Comparison of ENCODE assay signal across 8 mouse cellular contexts in the genomic region with DNA sequence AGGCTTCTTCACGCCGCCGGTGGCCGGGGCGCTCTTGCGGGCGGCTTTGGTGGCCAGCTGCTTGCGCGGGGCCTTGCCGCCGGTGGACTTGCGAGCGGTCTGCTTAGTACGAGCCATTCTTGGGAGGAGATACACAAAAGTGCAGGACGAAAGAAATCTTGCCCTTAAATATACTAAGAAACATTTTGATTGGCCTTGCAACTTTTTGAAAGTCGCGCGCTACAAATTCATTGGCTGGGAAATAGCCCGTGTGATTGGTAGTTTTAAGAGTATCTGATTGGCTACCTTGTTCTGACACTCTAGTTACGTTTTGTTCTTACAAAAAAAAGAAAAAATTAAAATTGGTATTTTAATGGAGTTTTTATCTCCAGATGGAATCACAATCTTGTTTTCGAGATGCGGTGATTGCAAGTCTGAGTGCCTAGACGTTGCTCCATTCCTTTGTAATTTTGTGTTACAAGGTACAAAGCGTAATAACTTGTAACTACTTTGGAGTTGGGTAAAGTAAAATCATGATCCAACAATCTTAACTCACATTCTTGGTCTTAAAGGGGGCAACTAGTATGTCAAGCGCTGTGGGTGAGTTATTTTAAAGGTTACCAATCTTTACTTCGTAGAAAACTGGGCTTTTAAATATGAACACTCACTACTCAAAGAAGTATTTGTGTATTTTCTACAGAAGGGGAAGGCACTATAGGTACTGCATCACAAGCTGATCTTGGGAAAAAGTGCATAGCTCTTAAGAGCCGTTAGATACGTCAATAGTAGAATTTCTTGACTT. TPM values are rescaled to one million over a fixed set of nuclear protein-coding genes. Genes with fewer than 3 reads are reported as not detected.
DNase-seq lines count a peak whose midpoint lies in the region; ATAC-seq and TF ChIP-seq lines count a peak whose summit lies in the region.

A gene (minus strand): TSS at position 222 of the 781 bp plus-strand sequence.

- no peaks in the 10 kb centered on the region for H3K27me3 ChIP-seq in forebrain, embryonic 14.5 days (replicated peaks; ENCODE audit: control insufficient read depth, insufficient read depth, low read length)
- H3K27me3 ChIP-seq in lung, embryonic 14.5 days (ENCODE audit: insufficient read depth, low read length): no peaks in the 10 kb centered on the region

- in situ Hi-C loops in ES-E14 (cut with MboI; ENCODE audit: low sequenced_read_pairs in 2 of 2, unreplicated experiment in 2 of 2): loop anchor here in 1 of 2 experiments (10.0 kb wide), 2 partner anchors 191 to 1711 kb away; a partner anchor contains a TSS

- H3K9me3 ChIP-seq in ES-E14 (ENCODE audit: control insufficient read depth, insufficient read depth, low read depth, low read length): no peaks in the 10 kb centered on the region
- no peaks in the 10 kb centered on the region for H3K9me3 ChIP-seq in forebrain, embryonic 14.5 days (replicated peaks; ENCODE audit: control insufficient read depth, low read length)
- H3K9me3 ChIP-seq in lung, embryonic 14.5 days (ENCODE audit: low read depth, low read length): no peaks in the 10 kb centered on the region

- peak within 1 kb of the TSS; percentile 94 for H3K27ac ChIP-seq in ES-E14 (ENCODE audit: insufficient read depth, low read depth, low read length, poor library complexity, severe bottlenecking)
- peak within 1 kb of the TSS; percentile 97 for H3K27ac ChIP-seq in forebrain, embryonic 14.5 days (ENCODE audit: low read depth, low read length)
- H3K27ac ChIP-seq in lung, embryonic 14.5 days (ENCODE audit: low read depth): peak within 1 kb of the TSS; percentile 100
- H3K27ac ChIP-seq in olfactory bulb, adult 2 months (ENCODE audit: insufficient read depth, low read depth, low read length): peak within 1 kb of the TSS; percentile 99

- H3K9ac ChIP-seq in ES-E14 (ENCODE audit: insufficient read depth, low read depth, low read length, poor library complexity, severe bottlenecking): peak within 1 kb of the TSS; percentile 87
- H3K9ac ChIP-seq in forebrain, embryonic 14.5 days (ENCODE audit: low read length): peak within 1 kb of the TSS; percentile 61
- peak within 1 kb of the TSS; percentile 79 for H3K9ac ChIP-seq in lung, embryonic 14.5 days

- intact Hi-C loops in heart, postnatal 14 days (cut with DNase I): loop anchor here (5.0 kb wide), 2 partner anchors 308 to 1703 kb away; a partner anchor contains a TSS

- no peak for TF ChIP-seq CTCF in lung, embryonic 14.5 days (IDR thresholded peaks at IDR 0.05; ENCODE audit: low read depth)
- no peak for TF ChIP-seq CTCF in olfactory bulb, adult 2 months (IDR thresholded peaks at IDR 0.05; ENCODE audit: insufficient read depth, low read depth, low read length)

- no peak for DNase-seq in ES-E14 (ENCODE audit: low read depth, low spot score)
- DNase-seq in cerebellum, adult 11 months: peak; percentile 70
- DNase-seq in forebrain, embryonic 14.5 days (ENCODE audit: low spot score): peak; percentile 97
- DNase-seq in heart, postnatal 14 days: peak; percentile 81 to 88
- no peak for DNase-seq in large intestine, adult 2 months (ENCODE audit: low read depth, low spot score)
- peak; percentile 98 for DNase-seq in lung, embryonic 14.5 days
- peak; percentile 81 to 90 for DNase-seq in thymus, postnatal 10 days (ENCODE audit: low spot score in 2 of 2)

- ATAC-seq in forebrain, embryonic 14.5 days: peak; percentile 76
- ATAC-seq in lung, embryonic 14.5 days (ENCODE audit: insufficient read depth): peak; percentile 68

- under 1% methylated on average over 24 of the region's 28 CpGs for WGBS in forebrain, embryonic 14.5 days
- WGBS in large intestine, adult 2 months: under 1% methylated on average over 28 of the region's 28 CpGs
- under 1% methylated on average over 23 of the region's 28 CpGs for WGBS in lung, embryonic 14.5 days
- under 1% methylated on average over 28 of the region's 28 CpGs for WGBS in olfactory bulb, adult 2 months

- TF ChIP-seq POLR2A in olfactory bulb, adult 2 months (IDR thresholded peaks at IDR 0.05; ENCODE audit: insufficient read depth, low read depth, low read length): no peak

- peaks cover 2 to 3% of the 10 kb centered on the region in 2 experiments; a peak in 3 of 4 replicates for H3K4me1 ChIP-seq in ES-E14 (ENCODE audit: control insufficient read depth in 2 of 2, insufficient read depth in 2 of 2, low read length in 2 of 2, poor library complexity in 1 of 2)
- H3K4me1 ChIP-seq in forebrain, embryonic 14.5 days (ENCODE audit: control insufficient read depth, insufficient read depth, low read length): peaks cover 12% of the 10 kb centered on the region
- peaks cover 10% of the 10 kb centered on the region for H3K4me1 ChIP-seq in lung, embryonic 14.5 days (ENCODE audit: insufficient read depth)
- H3K4me1 ChIP-seq in olfactory bulb, adult 2 months (ENCODE audit: control insufficient read depth, insufficient read depth, low read length): peaks cover 9% of the 10 kb centered on the region

- H3K4me2 ChIP-seq in forebrain, embryonic 14.5 days (ENCODE audit: low read length): peak within 1 kb of the TSS; percentile 54
- H3K4me2 ChIP-seq in lung, embryonic 14.5 days: peak within 1 kb of the TSS; percentile 91

- H3K36me3 ChIP-seq in ES-E14 (ENCODE audit: control insufficient read depth, insufficient read depth, low read length, poor library complexity, severe bottlenecking): no peaks in the 10 kb centered on the region
- H3K36me3 ChIP-seq in forebrain, embryonic 14.5 days (ENCODE audit: control insufficient read depth, insufficient read depth, low read length): no peaks in the 10 kb centered on the region
- H3K36me3 ChIP-seq in lung, embryonic 14.5 days (ENCODE audit: insufficient read depth): no peaks in the 10 kb centered on the region

- H3K4me3 ChIP-seq in ES-E14 (ENCODE audit: insufficient read depth in 1 of 2, low read depth in 1 of 2, low read length in 2 of 2, poor library complexity in 1 of 2, severe bottlenecking in 1 of 2): peak within 1 kb of the TSS; percentile 68 to 70
- peak within 1 kb of the TSS; percentile 38 for H3K4me3 ChIP-seq in forebrain, embryonic 14.5 days (ENCODE audit: low read depth, low read length)
- peak within 1 kb of the TSS; percentile 45 for H3K4me3 ChIP-seq in lung, embryonic 14.5 days (ENCODE audit: low read depth, low read length)
- peak within 1 kb of the TSS; percentile 73 for H3K4me3 ChIP-seq in olfactory bulb, adult 2 months (ENCODE audit: insufficient read depth, low read depth, low read length)

TF ChIP-seq in ES-E14, 5 proteins besides CTCF, POLR2A, EP300 and RAD21:
- TF ChIP-seq CHD2 (IDR thresholded peaks at IDR 0.05; ENCODE audit: low read depth, low read length) (peak; percentile 72), HCFC1 (IDR thresholded peaks at IDR 0.05; ENCODE audit: borderline replicate concordance, insufficient read depth, low read length) (no peak), MAFK (IDR thresholded peaks at IDR 0.05; ENCODE audit: insufficient read depth, low read depth, low read length) (no peak), ZNF384 (IDR thresholded peaks at IDR 0.05; ENCODE audit: low read depth, low read length) (peak; percentile 80), ZC3H11A (IDR thresholded peaks at IDR 0.05; ENCODE audit: borderline replicate concordance, low read depth, low read length) (no peak)

RNA-seq across cellular contexts. Expression of the gene that starts here (rescaled TPM):
- 970 and 1,161 TPM in 2 replicates for total RNA-seq in ES-E14 (2012; rRNA removed)
- polyA plus RNA-seq in forebrain, embryonic 14.5 days (2014; fragmentation: Nextera tagmentation; extraction: Ambion mirVana): 2.4 and 5.9 TPM in 2 replicates
- 10 to 100 TPM; 21.1 to 58.2 TPM for total RNA-seq in heart, postnatal 14 days (2021)
- 19.7 and 24.7 TPM in 2 replicates for polyA plus RNA-seq in large intestine, adult 2 months (2012; rRNA removed)
- polyA plus RNA-seq in lung, embryonic 14.5 days (2014; fragmentation: Nextera tagmentation; extraction: Ambion mirVana): 11.3 and 16.9 TPM in 2 replicates
- not detected in 2 replicates for polyA plus RNA-seq in olfactory bulb, adult 2 months (2012; ENCODE audit: insufficient read depth, insufficient read length, low replicate concordance, missing spikeins)

Comparison
In these comparisons a context has a peak if more than half of its experiments do, and no peak if none do; other contexts are left out.
1. RNA of the gene that starts here (total RNA-seq): 970 to 1,161 TPM in ES-E14; 21.1 to 58.2 TPM in heart, postnatal 14 days; every median in the first group is over 10 times any median in the second.
2. DNase-seq: peak in cerebellum, adult 11 months (single experiment), forebrain, embryonic 14.5 days (single experiment), heart, postnatal 14 days (2 of 2), lung, embryonic 14.5 days (single experiment) and thymus, postnatal 10 days (2 of 2); none in ES-E14 (single experiment) and large intestine, adult 2 months (single experiment).
3. Peak in every context shown above with its lines, with median percentiles within 50 percentile points of each other: H3K27ac ChIP-seq, H3K4me3 ChIP-seq and H3K9ac ChIP-seq.